Mouse (Mus musculus): ENCODE measurements around the gene Slc12a3. TPM values are rescaled to one million over a fixed set of nuclear protein-coding genes. Genes with fewer than 3 reads are reported as not detected.
A peak's percentile ranks its signal among the peaks of the same experiment; 100 is the strongest.

Gene Slc12a3
- total and polyA plus RNA-seq, 3 experiments, result 0.16 to 0.39 (median 0.39) TPM

GRCm38 (mm10) chr8:94376580-94376979 is 47.6 kb downstream of the Slc12a3 start:
- Histone ChIP-seq H3K9ac (ENCODE audit: low read depth, low read length) (no peak overlapping the region), H3K27ac (peak overlapping the region; percentile 90), H3K36me3 (ENCODE audit: control insufficient read depth, insufficient read depth, low read length) (no peaks in the 10 kb centered on the region), H3K4me1 (ENCODE audit: control insufficient read depth, insufficient read depth, low read length) (peaks cover 14% of the 10 kb centered on the region), H3K4me3 (no peak overlapping the region), H3K79me2 (replicated peaks; ENCODE audit: control insufficient read depth, insufficient read depth, low read length) (no peaks in the 10 kb centered on the region), H3K27me3 (ENCODE audit: control insufficient read depth, insufficient read depth, low read length) (no peaks in the 10 kb centered on the region)
- intact Hi-C loops (cut with DNase I), result loop anchor here (2.0 kb wide), 1 partner anchor 14 kb away; no protein-coding TSS in a partner anchor
- 96% methylated on average over 2 of the region's 2 CpGs for WGBS
- DNase-seq, result no peak
- TF ChIP-seq EP300 (IDR thresholded peaks at IDR 0.05; ENCODE audit: insufficient read depth, low read depth, low read length) (no peak), CTCF (IDR thresholded peaks at IDR 0.05) (no peak), POLR2A (IDR thresholded peaks at IDR 0.05; ENCODE audit: insufficient read depth, low read depth, low read length) (no peak)

GRCm38 (mm10) chr8:94377031-94377430 is 48.0 kb downstream of the Slc12a3 start:
- 73% methylated on average over 4 of the region's 4 CpGs for WGBS
- no peak overlapping the region for H3K9ac ChIP-seq (ENCODE audit: low read depth, low read length)
- intact Hi-C loops (cut with DNase I), result loop anchor here (2.0 kb wide), 1 partner anchor 14 kb away; no protein-coding TSS in a partner anchor
- TF ChIP-seq CTCF (IDR thresholded peaks at IDR 0.05) (no peak), EP300 (IDR thresholded peaks at IDR 0.05; ENCODE audit: insufficient read depth, low read depth, low read length) (no peak), POLR2A (IDR thresholded peaks at IDR 0.05; ENCODE audit: insufficient read depth, low read depth, low read length) (no peak)
- no peaks in the 10 kb centered on the region for H3K79me2 ChIP-seq (replicated peaks; ENCODE audit: control insufficient read depth, insufficient read depth, low read length)
- DNase-seq, result peak in 1 of 2 experiments; percentile 46
- peaks cover 14% of the 10 kb centered on the region for H3K4me1 ChIP-seq (ENCODE audit: control insufficient read depth, insufficient read depth, low read length)
- no peaks in the 10 kb centered on the region for H3K27me3 ChIP-seq (ENCODE audit: control insufficient read depth, insufficient read depth, low read length)
- H3K4me3 ChIP-seq, result no peak overlapping the region
- no peaks in the 10 kb centered on the region for H3K36me3 ChIP-seq (ENCODE audit: control insufficient read depth, insufficient read depth, low read length)
- peak overlapping the region; percentile 90 for H3K27ac ChIP-seq

- peak overlapping the region; percentile 10; the same call in 1 of the 2 replicates for H3K9ac ChIP-seq (ENCODE audit: low read depth, low read length)
- DNase-seq, result peak; percentile 80 to 84
- no peaks in the 10 kb centered on the region for H3K36me3 ChIP-seq (ENCODE audit: control insufficient read depth, insufficient read depth, low read length)
- peaks cover 12% of the 10 kb centered on the region for H3K4me1 ChIP-seq (ENCODE audit: control insufficient read depth, insufficient read depth, low read length)
- intact Hi-C loops (cut with DNase I), result loop anchor here (2.0 kb wide), 1 partner anchor 15 kb away; no protein-coding TSS in a partner anchor
- no peaks in the 10 kb centered on the region for H3K79me2 ChIP-seq (replicated peaks; ENCODE audit: control insufficient read depth, insufficient read depth, low read length)
- H3K27ac ChIP-seq, result peak overlapping the region; percentile 90
- no peaks in the 10 kb centered on the region for H3K27me3 ChIP-seq (ENCODE audit: control insufficient read depth, insufficient read depth, low read length)
- TF ChIP-seq POLR2A (IDR thresholded peaks at IDR 0.05; ENCODE audit: insufficient read depth, low read depth, low read length), result peak; percentile 45
- TF ChIP-seq EP300 (IDR thresholded peaks at IDR 0.05; ENCODE audit: insufficient read depth, low read depth, low read length), result no peak
- TF ChIP-seq CTCF (IDR thresholded peaks at IDR 0.05), result no peak
- no peak overlapping the region for H3K4me3 ChIP-seq
- 17% methylated on average over 11 of the region's 11 CpGs for WGBS
Measured at GRCm38 (mm10) chr8:94377714-94378205, 48.8 kb downstream of the Slc12a3 start.

GRCm38 (mm10) chr8:94378763-94379415 is 49.9 kb downstream of the Slc12a3 start:
- no peak overlapping the region for H3K27ac ChIP-seq
- TF ChIP-seq CTCF (IDR thresholded peaks at IDR 0.05) (peak; percentile 30), POLR2A (IDR thresholded peaks at IDR 0.05; ENCODE audit: insufficient read depth, low read depth, low read length) (no peak)
- intact Hi-C loops (cut with DNase I), result no loop called here

GRCm38 (mm10) chr8:94379686-94380085 is 50.7 kb downstream of the Slc12a3 start:
- H3K79me2 ChIP-seq (replicated peaks; ENCODE audit: control insufficient read depth, insufficient read depth, low read length), result no peaks in the 10 kb centered on the region
- no peak overlapping the region for H3K9ac ChIP-seq (ENCODE audit: low read depth, low read length)
- H3K4me3 ChIP-seq, result no peak overlapping the region
- TF ChIP-seq CTCF (IDR thresholded peaks at IDR 0.05), result no peak
- TF ChIP-seq EP300 (IDR thresholded peaks at IDR 0.05; ENCODE audit: insufficient read depth, low read depth, low read length), result no peak
- no peak for TF ChIP-seq POLR2A (IDR thresholded peaks at IDR 0.05; ENCODE audit: insufficient read depth, low read depth, low read length)
- intact Hi-C loops (cut with DNase I), result no loop called here
- H3K27ac ChIP-seq, result no peak overlapping the region
- 94% methylated on average over 9 of the region's 9 CpGs for WGBS
- no peaks in the 10 kb centered on the region for H3K36me3 ChIP-seq (ENCODE audit: control insufficient read depth, insufficient read depth, low read length)
- no peak for DNase-seq
- peaks cover 12% of the 10 kb centered on the region for H3K4me1 ChIP-seq (ENCODE audit: control insufficient read depth, insufficient read depth, low read length)
- no peaks in the 10 kb centered on the region for H3K27me3 ChIP-seq (ENCODE audit: control insufficient read depth, insufficient read depth, low read length)

More at GRCm38 (mm10) chr8:94378763-94379415, 49.9 kb downstream of the Slc12a3 start:
- DNase-seq, result peak in 1 of 2 experiments; percentile 37
- H3K4me1 ChIP-seq (ENCODE audit: control insufficient read depth, insufficient read depth, low read length), result peaks cover 12% of the 10 kb centered on the region
- H3K27me3 ChIP-seq (ENCODE audit: control insufficient read depth, insufficient read depth, low read length), result no peaks in the 10 kb centered on the region
- H3K4me3 ChIP-seq, result no peak overlapping the region
- H3K79me2 ChIP-seq (replicated peaks; ENCODE audit: control insufficient read depth, insufficient read depth, low read length), result no peaks in the 10 kb centered on the region
- H3K9ac ChIP-seq (ENCODE audit: low read depth, low read length), result no peak overlapping the region
- 85% methylated on average over 15 of the region's 15 CpGs for WGBS
- H3K36me3 ChIP-seq (ENCODE audit: control insufficient read depth, insufficient read depth, low read length), result no peaks in the 10 kb centered on the region

GRCm38 (mm10) chr8:94384166-94384565 is 55.2 kb downstream of the Slc12a3 start:
- intact Hi-C loops (cut with DNase I), result no loop called here
- no peak overlapping the region for H3K4me3 ChIP-seq
- no peak overlapping the region for H3K9ac ChIP-seq (ENCODE audit: low read depth, low read length)
- H3K79me2 ChIP-seq (replicated peaks; ENCODE audit: control insufficient read depth, insufficient read depth, low read length), result peaks cover 4% of the 10 kb centered on the region; the same call in 1 of the 2 replicates
- TF ChIP-seq EP300 (IDR thresholded peaks at IDR 0.05; ENCODE audit: insufficient read depth, low read depth, low read length), result no peak
- TF ChIP-seq CTCF (IDR thresholded peaks at IDR 0.05), result no peak
- no peak for TF ChIP-seq POLR2A (IDR thresholded peaks at IDR 0.05; ENCODE audit: insufficient read depth, low read depth, low read length)
- H3K27ac ChIP-seq, result no peak overlapping the region
- H3K4me1 ChIP-seq (ENCODE audit: control insufficient read depth, insufficient read depth, low read length), result peaks cover 5% of the 10 kb centered on the region
- no peaks in the 10 kb centered on the region for H3K27me3 ChIP-seq (ENCODE audit: control insufficient read depth, insufficient read depth, low read length)
- DNase-seq, result no peak
- 72% methylated on average over 7 of the region's 7 CpGs for WGBS
- H3K36me3 ChIP-seq (ENCODE audit: control insufficient read depth, insufficient read depth, low read length), result peaks cover 7% of the 10 kb centered on the region
